ENCODE assay signal across 18 mouse cellular contexts in the genomic region with DNA sequence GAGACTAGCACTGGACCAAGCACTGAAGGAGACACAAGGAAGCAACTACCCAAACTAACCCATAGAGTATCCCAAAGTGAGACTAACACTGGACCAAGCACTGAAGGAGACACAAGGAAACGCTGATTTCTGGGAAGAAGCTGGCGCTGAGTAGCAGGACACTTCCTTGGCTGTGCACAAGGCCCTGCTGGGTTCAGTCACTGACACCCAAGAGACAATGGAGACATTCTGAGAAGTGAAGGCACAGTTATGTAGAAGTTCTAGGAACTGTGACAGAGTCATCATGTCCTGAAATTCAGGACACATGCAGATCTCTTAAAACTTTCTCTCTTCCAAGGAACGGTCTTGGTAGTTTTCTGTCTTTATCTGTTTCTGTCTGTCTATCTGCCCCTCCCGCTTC. TPM values are rescaled to one million over a fixed set of nuclear protein-coding genes. Genes with fewer than 3 reads are reported as not detected.
"Had no signal": no experiment of that assay in that cellular context is flagged by ENCODE, and none has a peak within 500 bp of the region (broad histone marks: within the 10 kb centered on the region; RNA-seq: fewer than 3 reads in every experiment).

No protein-coding gene starts in this region.

- DNase-seq: kidney, adult 2 months; kidney, postnatal 14 days; right cerebral cortex, postnatal 14 days; thymus, postnatal 36 days had no signal

- ATAC-seq: intestine, embryonic 15.5 days; midbrain, embryonic 16.5 days had no signal

- H3K27me3 ChIP-seq: intestine, embryonic 15.5 days; kidney, embryonic 15.5 days; limb, embryonic 15.5 days; megakaryocyte, embryonic 14.5 days; stomach, embryonic 15.5 days had no signal

- H3K4me2 ChIP-seq: intestine, embryonic 15.5 days; kidney, embryonic 15.5 days; limb, embryonic 15.5 days; midbrain, embryonic 11.5 days; stomach, embryonic 15.5 days had no signal

- H3K27ac ChIP-seq: intestine, embryonic 15.5 days; kidney, embryonic 15.5 days; limb, embryonic 15.5 days; liver, embryonic 14.5 days; stomach, embryonic 15.5 days had no signal

- H3K36me3 ChIP-seq: intestine, embryonic 15.5 days; kidney, embryonic 15.5 days; limb, embryonic 15.5 days; stomach, embryonic 15.5 days had no signal

- H3K9me3 ChIP-seq: intestine, embryonic 15.5 days; kidney, embryonic 15.5 days; limb, embryonic 15.5 days; megakaryocyte, embryonic 14.5 days; stomach, embryonic 15.5 days had no signal

- H3K4me3 ChIP-seq: intestine, embryonic 15.5 days; kidney, embryonic 15.5 days; limb, embryonic 15.5 days; megakaryocyte, embryonic 14.5 days; stomach, embryonic 15.5 days had no signal

- H3K9ac ChIP-seq: intestine, embryonic 15.5 days; kidney, embryonic 15.5 days; limb, embryonic 15.5 days; liver, embryonic 14.5 days; stomach, embryonic 15.5 days had no signal

RNA-seq across cellular contexts. Expression of gene Spink4, which starts 49.6 kb away (rescaled TPM):
- total RNA-seq: layer of hippocampus, postnatal 25 days; left cerebral cortex, adult 8-10 months; left cerebral cortex, postnatal 25 days had no signal
- polyA plus RNA-seq: limb, embryonic 11.5 days; limb, embryonic 15.5 days; midbrain, embryonic 11.5 days; midbrain, embryonic 16.5 days; neural tube, embryonic 14.5 days; spleen, adult 2 months had no signal
